Mouse (Mus musculus) hindbrain, embryonic 12.5 days (tissue): ENCODE results near the gene AI481877. TPM values are rescaled to one million over a fixed set of nuclear protein-coding genes. Genes with fewer than 3 reads are reported as not detected.

Experiments used
- ATAC-seq: fragments of 200-750 bp; cut with Nextera tagmentation; 2 replicates; pipeline ENCODE4 v1.8.0; 2017; ENCODE audit warnings: moderate TSS enrichment; ENCODE audit not compliant: low FRiP score
- H3K27ac ChIP-seq: fragments of 300-500 bp; sonication (generic); 2 replicates; pipeline ENCODE4 v1.5.1; 2016; ENCODE audit warnings: mild to moderate bottlenecking
- H3K27me3 ChIP-seq: fragments of 300-500 bp; sonication (generic); 2 replicates; pipeline ENCODE4 v1.6.1; 2016; ENCODE audit warnings: mild to moderate bottlenecking
- H3K36me3 ChIP-seq: fragments of 300-500 bp; sonication (generic); 2 replicates; pipeline ENCODE4 v1.6.1; 2016; ENCODE audit warnings: mild to moderate bottlenecking
- H3K4me1 ChIP-seq: fragments of 300-500 bp; sonication (generic); 2 replicates; pipeline ENCODE4 v1.6.1; 2016
- H3K4me2 ChIP-seq: fragments of 300-500 bp; sonication (generic); replicated peaks from 2 replicates; pipeline ENCODE4 v1.6.1; 2016; ENCODE audit warnings: mild to moderate bottlenecking
- H3K4me3 ChIP-seq: fragments of 300-500 bp; sonication (generic); 2 replicates; pipeline ENCODE4 v1.5.1; 2016; ENCODE audit warnings: mild to moderate bottlenecking
- H3K9ac ChIP-seq: fragments of 300-500 bp; sonication (generic); 2 replicates; pipeline ENCODE4 v1.6.1; 2016; ENCODE audit warnings: mild to moderate bottlenecking, moderate library complexity
- H3K9me3 ChIP-seq: fragments of 300-500 bp; sonication (generic); replicated peaks from 2 replicates; pipeline ENCODE4 v1.6.1; 2016; ENCODE audit warnings: mild to moderate bottlenecking
- WGBS: fragments of 180-500 bp; shearing (Covaris S2); methylation state at CpG from one replicate; pipeline ENCODE4 v1.1.7; 2016; 5-methylcytosine and 5-hydroxymethylcytosine counted together
- polyA plus RNA-seq: library from polyadenylated mRNA; unstranded; fragments of >200 nt; fragmentation: Nextera tagmentation; extraction: Ambion mirVana; gene quantifications from 2 replicates; pipeline ENCODE4 v1.2.1, GENCODE M21; 2016

AI481877 gene
- polyA plus RNA-seq, 1 experiment from 2014 or later: not detected

DNA sequence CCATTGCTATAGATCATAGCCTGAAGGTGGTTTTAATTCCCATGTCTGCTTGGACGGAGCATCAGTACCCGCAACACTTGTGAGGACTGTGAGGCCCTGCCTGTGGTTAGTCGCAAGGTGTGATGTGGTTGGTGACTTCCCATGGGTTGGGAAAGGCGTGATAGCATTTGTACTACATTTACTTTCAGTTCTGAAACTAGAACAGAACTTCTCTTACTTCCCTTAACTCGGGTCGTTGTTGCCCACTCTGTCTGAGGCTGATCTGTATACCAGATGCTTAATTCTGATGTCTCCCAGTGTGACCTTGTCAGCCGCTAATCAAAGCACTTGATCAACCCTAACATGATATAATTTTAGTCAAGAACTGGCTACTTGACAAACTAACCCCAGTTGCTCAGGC lies 129.6 kb downstream of the AI481877 start:
- Histone ChIP-seq H3K27me3 (no peaks in the 10 kb centered on the region), H3K9ac (no peak overlapping the region), H3K27ac (no peak overlapping the region), H3K9me3 (no peaks in the 10 kb centered on the region), H3K4me3 (no peak overlapping the region), H3K4me1 (peaks cover 12% of the 10 kb centered on the region), H3K4me2 (no peak overlapping the region), H3K36me3 (no peaks in the 10 kb centered on the region)
- 90% methylated on average over 7 of the region's 7 CpGs for WGBS
- ATAC-seq: no peak

DNA sequence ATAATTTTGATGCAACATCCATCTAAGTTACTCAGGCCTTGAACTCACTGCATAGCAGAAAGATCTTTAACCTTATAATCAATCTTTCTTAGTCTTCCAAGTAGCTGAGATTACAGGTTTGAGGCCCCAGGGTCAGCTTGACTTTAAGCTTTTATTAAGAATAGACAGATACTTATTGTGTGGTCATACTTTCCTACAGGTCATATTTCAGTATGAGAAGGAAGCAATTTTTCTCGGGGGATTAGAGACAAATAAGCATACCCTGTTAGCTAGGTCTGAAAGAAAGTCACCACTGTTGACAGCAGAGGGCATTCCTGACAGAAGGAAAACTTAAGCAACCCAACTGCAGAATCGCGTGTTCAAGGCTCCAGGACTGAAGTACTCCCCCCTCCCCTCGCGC lies 130.8 kb downstream of the AI481877 start:
- Histone ChIP-seq H3K36me3 (no peaks in the 10 kb centered on the region), H3K9ac (no peak overlapping the region), H3K4me1 (peaks cover 19% of the 10 kb centered on the region), H3K4me3 (no peak overlapping the region), H3K9me3 (no peaks in the 10 kb centered on the region), H3K27ac (no peak overlapping the region), H3K27me3 (no peaks in the 10 kb centered on the region), H3K4me2 (no peak overlapping the region)
- whole genome bisulfite sequencing: 81% methylated on average over 5 of the region's 5 CpGs
- ATAC-seq: no peak

DNA sequence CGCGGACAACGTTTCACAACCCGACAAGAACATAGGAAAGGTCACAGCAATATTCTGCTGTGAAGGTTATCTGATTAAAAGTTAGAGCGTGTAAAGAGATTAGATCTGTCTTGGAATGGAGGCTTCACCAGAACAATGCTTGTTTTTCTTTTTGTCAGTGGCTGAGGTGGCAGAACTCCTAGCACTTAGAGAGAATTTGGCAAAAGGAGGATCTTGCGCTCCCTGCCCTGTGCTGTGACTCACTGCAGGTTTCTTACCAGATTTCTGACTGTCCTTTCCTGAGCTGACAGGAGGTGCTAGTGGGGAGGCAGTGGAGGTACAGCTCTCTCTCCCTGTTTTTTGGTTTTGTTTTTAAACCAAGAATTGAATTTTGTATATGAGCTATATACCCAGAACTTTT lies 131.8 kb downstream of the AI481877 start:
- H3K36me3 ChIP-seq: no peaks in the 10 kb centered on the region
- no peak overlapping the region for H3K9ac ChIP-seq
- ATAC-seq: no peak
- H3K4me2 ChIP-seq: no peak overlapping the region
- no peak overlapping the region for H3K27ac ChIP-seq
- no peaks in the 10 kb centered on the region for H3K9me3 ChIP-seq
- 79% methylated on average over 6 of the region's 6 CpGs for WGBS
- peaks cover 22% of the 10 kb centered on the region for H3K4me1 ChIP-seq
- no peaks in the 10 kb centered on the region for H3K27me3 ChIP-seq
- H3K4me3 ChIP-seq: no peak overlapping the region

DNA sequence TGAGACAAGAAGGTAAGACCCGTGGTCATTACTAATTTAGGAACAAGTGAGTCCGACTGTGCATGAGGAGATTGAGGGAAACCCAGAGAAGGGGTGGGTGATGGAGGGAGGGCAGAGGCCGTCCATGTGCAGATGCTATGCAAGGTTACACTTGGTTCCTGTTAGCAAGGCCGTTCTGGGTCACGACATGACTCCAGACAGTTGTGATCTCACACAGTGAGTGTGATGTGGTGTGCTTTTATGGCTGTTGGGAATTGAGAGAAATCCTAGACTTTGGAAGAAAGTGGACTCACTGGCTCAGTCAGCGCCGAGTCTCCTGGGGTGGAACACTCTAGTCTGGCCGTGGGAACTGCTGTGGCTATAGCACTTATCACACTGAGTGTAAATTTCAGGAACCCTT lies 132.6 kb downstream of the AI481877 start:
- ATAC-seq: no peak
- Histone ChIP-seq H3K4me3 (no peak overlapping the region), H3K27ac (no peak overlapping the region), H3K9me3 (no peaks in the 10 kb centered on the region), H3K36me3 (no peaks in the 10 kb centered on the region), H3K27me3 (no peaks in the 10 kb centered on the region), H3K4me1 (peaks cover 22% of the 10 kb centered on the region), H3K4me2 (no peak overlapping the region), H3K9ac (no peak overlapping the region)
- WGBS: 58% methylated on average over 8 of the region's 8 CpGs

DNA sequence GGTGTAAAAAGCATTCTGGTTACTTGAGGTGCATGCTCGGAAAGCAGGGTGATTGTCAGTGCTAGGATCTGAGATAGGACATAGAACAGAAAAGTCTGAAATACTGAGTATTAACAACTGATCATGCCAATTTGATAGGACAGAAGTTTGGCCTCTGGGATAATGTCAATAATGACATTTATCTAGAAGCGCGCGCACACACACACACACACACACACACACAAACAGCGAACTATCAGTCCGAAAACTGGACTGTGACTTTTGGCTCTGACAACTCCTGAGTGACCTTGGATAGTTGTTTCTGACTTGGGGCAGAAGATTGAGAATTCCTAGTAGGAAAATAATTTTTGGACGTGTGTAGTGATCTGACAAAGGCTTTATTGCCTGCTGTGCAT lies 135.0 kb downstream of the AI481877 start:
- 34% methylated on average over 7 of the region's 7 CpGs for WGBS
- Histone ChIP-seq H3K9me3 (no peaks in the 10 kb centered on the region), H3K27me3 (no peaks in the 10 kb centered on the region), H3K36me3 (no peaks in the 10 kb centered on the region), H3K4me2 (peak overlapping the region; percentile 74), H3K4me1 (peaks cover 22% of the 10 kb centered on the region), H3K4me3 (peak overlapping the region; percentile 82), H3K27ac (0 out of 2 replicates have a peak overlapping the region, but pooled peaks have one; percentile 92), H3K9ac (peak overlapping the region; percentile 94)
- ATAC-seq: no peak

DNA sequence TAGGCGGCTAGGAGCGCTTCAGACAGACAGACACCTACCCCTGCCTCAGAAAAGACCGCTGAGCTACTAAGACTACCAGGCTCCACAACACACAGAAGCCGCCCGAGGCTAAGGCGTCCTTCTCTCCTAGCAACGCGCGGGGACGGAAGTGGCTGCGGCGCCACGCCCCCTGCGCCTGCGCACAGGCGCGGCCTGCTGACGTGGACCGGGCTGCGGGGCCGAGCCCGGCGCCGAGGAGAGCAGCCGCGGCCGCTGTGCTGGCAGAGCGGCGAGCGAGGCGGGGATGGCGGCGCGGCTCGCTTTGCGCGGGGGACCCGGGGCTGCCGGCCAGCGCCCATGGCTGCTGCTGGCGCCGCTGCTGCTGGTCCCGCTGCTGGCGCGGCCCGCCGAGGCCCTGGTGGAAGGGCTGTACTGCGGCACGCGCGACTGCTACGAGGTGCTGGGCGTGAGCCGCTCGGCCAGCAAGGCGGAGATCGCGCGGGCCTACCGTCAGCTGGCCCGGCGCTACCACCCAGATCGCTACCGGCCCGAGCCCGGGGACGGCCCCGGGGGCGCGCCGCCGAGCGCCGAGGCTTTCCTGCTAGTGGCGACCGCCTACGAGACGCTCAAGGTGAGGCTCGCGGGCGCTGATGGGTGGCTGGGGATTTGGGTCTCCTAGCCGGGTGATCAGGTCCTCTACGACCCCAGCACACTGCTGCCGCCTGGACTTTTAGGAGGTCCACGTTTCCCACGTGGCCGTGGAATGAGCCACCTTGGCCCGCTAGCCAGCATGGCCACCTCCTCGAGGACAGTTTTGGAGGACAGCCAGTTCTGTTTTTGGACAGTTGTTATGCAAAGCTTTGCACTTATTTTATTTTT lies 135.6 kb downstream of the AI481877 start, which contains the start of gene Gm20503:
Gm20503 (plus strand) TSS at position 263 of the 858 bp plus-strand sequence.
- ATAC-seq: peak; percentile 99
- no peaks in the 10 kb centered on the region for H3K36me3 ChIP-seq
- H3K9me3 ChIP-seq: no peaks in the 10 kb centered on the region
- under 1% methylated on average over 87 of the region's 89 CpGs for WGBS
- peak within 1 kb of the TSS; percentile 74 for H3K4me2 ChIP-seq
- peak within 1 kb of the TSS; percentile 94 for H3K9ac ChIP-seq
- peak within 1 kb of the TSS; percentile 82 for H3K4me3 ChIP-seq
- H3K27ac ChIP-seq: peak within 1 kb of the TSS; percentile 92
- H3K27me3 ChIP-seq: no peaks in the 10 kb centered on the region
- peaks cover 22% of the 10 kb centered on the region for H3K4me1 ChIP-seq

DNA sequence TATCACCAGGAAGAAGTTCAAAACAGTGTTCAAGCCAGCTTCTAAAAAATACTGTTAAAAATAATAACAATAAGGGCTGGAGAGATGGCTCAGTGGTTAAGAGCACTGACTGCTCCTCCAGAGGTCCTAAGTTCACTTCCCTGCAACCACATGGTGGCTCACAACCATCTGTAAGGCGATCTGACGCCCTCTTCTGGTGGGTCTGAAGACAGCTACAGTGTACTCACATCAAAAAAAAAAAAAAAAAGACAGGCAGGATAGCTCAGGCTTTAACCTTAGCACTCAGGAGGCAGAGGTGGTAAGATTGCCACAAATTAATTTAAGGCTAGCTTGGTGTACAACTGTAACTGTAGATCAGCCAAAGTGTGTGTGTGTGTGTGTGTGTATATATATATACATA lies 138.2 kb downstream of the AI481877 start:
- 0% methylated on average over 2 of the region's 2 CpGs for WGBS
- no peaks in the 10 kb centered on the region for H3K27me3 ChIP-seq
- no peaks in the 10 kb centered on the region for H3K9me3 ChIP-seq
- peaks cover 19% of the 10 kb centered on the region for H3K4me1 ChIP-seq
- no peak overlapping the region for H3K4me3 ChIP-seq
- H3K36me3 ChIP-seq: no peaks in the 10 kb centered on the region
- H3K27ac ChIP-seq: no peak overlapping the region
- no peak overlapping the region for H3K4me2 ChIP-seq
- H3K9ac ChIP-seq: no peak overlapping the region
- no peak for ATAC-seq

DNA sequence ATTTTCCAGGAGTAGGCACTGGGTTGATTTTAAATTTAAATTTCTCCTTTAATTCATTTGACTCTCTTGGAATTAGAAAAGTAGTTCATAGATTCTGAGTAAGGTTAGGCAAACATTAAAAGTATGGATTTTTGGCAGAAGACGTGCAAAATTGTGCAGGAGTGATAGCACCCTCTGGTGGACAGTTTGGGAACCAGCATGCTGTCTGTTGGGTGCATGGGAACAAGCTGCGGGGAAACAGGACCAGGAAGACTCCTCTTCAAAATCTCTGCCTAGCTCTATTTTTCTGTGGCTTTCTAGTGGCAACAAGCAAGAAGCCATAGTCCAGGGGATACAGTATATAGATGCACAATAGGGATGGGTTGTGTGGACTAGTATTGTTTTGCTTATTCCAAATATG lies 139.1 kb downstream of the AI481877 start:
- H3K27ac ChIP-seq: no peak overlapping the region
- no peaks in the 10 kb centered on the region for H3K36me3 ChIP-seq
- no peak overlapping the region for H3K9ac ChIP-seq
- 16% methylated on average over 2 of the region's 2 CpGs for WGBS
- no peak overlapping the region for H3K4me2 ChIP-seq
- peaks cover 15% of the 10 kb centered on the region for H3K4me1 ChIP-seq
- no peaks in the 10 kb centered on the region for H3K9me3 ChIP-seq
- no peak overlapping the region for H3K4me3 ChIP-seq
- H3K27me3 ChIP-seq: no peaks in the 10 kb centered on the region
- no peak for ATAC-seq

DNA sequence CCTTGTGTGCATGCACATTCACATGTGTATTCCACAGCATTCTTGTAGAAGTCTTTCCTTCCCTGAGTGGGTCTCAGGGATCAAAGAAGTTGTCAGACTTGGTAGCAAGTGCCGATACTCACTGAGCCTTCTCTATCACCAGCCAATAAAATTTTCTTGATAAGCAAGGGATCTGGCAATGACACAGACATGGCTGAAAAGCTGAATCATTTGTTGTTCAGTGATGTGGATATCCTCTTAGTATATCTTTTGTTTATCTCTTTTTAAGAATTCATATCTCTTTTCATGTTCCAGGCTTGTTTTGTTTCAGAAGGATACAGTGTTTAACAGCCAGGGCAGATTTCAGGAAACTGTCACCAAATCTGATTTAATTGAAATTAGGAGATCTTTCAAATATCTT lies 140.1 kb downstream of the AI481877 start:
- H3K27me3 ChIP-seq: no peaks in the 10 kb centered on the region
- no peak overlapping the region for H3K4me3 ChIP-seq
- no peak overlapping the region for H3K4me2 ChIP-seq
- H3K36me3 ChIP-seq: no peaks in the 10 kb centered on the region
- no peak overlapping the region for H3K9ac ChIP-seq
- WGBS: 87% methylated on average over 1 of the region's 1 CpGs
- no peaks in the 10 kb centered on the region for H3K9me3 ChIP-seq
- no peak for ATAC-seq
- no peak overlapping the region for H3K27ac ChIP-seq
- peaks cover 5% of the 10 kb centered on the region for H3K4me1 ChIP-seq

DNA sequence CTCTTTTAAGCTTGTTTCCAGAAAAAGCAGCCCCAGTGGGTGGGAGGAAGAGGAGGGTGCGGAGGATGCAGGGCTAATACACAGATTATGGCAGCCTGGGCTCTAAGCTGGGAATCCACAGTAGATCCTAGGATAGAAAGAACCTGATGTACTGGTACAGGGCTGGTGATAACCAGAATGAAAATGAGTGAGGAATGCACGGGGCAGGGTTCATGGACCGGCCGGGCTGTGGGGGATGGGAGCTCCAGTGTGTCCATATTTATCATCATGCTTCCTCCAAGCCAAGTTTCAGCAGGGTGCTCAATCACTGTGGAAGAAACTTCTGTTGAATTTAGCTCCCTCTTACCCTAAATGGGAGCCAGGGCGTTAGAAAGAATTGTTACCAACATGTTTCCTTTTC lies 141.7 kb downstream of the AI481877 start:
- H3K27me3 ChIP-seq: no peaks in the 10 kb centered on the region
- H3K4me2 ChIP-seq: no peak overlapping the region
- ATAC-seq: no peak
- 71% methylated on average over 5 of the region's 5 CpGs for WGBS
- H3K4me1 ChIP-seq: no peaks in the 10 kb centered on the region
- no peaks in the 10 kb centered on the region for H3K9me3 ChIP-seq
- H3K36me3 ChIP-seq: no peaks in the 10 kb centered on the region
- no peak overlapping the region for H3K27ac ChIP-seq
- H3K4me3 ChIP-seq: no peak overlapping the region
- H3K9ac ChIP-seq: no peak overlapping the region

DNA sequence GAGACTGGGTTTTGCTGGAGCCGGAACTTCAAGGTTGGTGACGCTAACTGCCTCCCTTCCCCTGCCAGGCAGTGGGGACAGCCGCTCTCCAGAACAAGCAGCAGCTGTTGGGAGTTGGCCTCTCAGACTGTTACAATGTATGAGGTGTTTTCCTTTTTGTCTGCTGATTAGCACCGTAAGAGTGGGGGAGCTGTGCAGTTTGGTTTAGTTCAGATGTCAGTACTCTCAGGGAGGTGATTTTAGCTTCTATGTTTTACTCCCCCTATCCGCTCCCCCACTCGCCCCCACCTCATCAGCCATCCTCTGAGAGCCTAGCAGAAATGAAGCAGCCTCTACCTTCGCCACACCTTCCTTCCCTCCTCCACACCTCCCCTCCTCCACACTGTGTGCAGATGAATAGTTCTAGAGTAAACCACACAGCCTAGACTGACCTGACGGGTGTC lies 143.5 kb downstream of the AI481877 start:
- H3K4me2 ChIP-seq: no peak overlapping the region
- H3K27ac ChIP-seq: no peak overlapping the region
- H3K9ac ChIP-seq: no peak overlapping the region
- no peak for ATAC-seq
- no peaks in the 10 kb centered on the region for H3K27me3 ChIP-seq
- H3K36me3 ChIP-seq: no peaks in the 10 kb centered on the region
- H3K4me1 ChIP-seq: no peaks in the 10 kb centered on the region
- 71% methylated on average over 8 of the region's 8 CpGs for WGBS
- no peaks in the 10 kb centered on the region for H3K9me3 ChIP-seq
- no peak overlapping the region for H3K4me3 ChIP-seq

DNA sequence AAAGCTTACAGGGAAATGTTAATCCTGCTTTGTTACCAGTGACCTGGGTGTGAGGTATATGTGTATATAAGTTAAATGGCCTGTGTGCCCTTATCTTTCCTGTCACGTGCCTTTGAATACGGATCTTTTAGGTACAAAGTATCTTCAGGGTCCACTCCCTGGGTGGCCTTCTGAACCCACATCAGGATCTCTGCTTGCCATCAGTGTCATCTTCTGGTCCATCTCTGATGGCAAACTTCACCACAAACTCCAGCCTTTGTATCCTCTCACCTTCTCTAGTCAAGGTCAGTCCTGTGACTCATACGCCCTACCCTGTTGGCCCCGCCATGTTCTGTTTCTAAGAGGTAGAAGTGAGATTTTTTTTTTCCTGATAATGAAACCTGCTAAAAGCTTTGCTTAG lies 144.0 kb downstream of the AI481877 start, which contains the start of gene Dnajc25:
Dnajc25 (plus strand) TSS at position 301 of the 400 bp plus-strand sequence.
- no peak for ATAC-seq
- H3K27me3 ChIP-seq: no peaks in the 10 kb centered on the region
- H3K4me1 ChIP-seq: no peaks in the 10 kb centered on the region
- H3K9ac ChIP-seq: no peak within 1 kb of the TSS
- H3K4me3 ChIP-seq: no peak within 1 kb of the TSS
- H3K4me2 ChIP-seq: no peak within 1 kb of the TSS
- 92% methylated on average over 4 of the region's 4 CpGs for WGBS
- H3K36me3 ChIP-seq: no peaks in the 10 kb centered on the region
- no peaks in the 10 kb centered on the region for H3K9me3 ChIP-seq
- no peak within 1 kb of the TSS for H3K27ac ChIP-seq
